In genomic region chr13:26469343-26469742, GRCm38 (mm10) we compare ENCODE assay signal across 18 mouse cellular contexts.
DNase-seq lines count a peak whose midpoint lies in the region; ATAC-seq and TF ChIP-seq lines count a peak whose summit lies in the region.
"Had no signal": no experiment of that assay in that cellular context is flagged by ENCODE, and none has a peak within 500 bp of the region (broad histone marks: within the 10 kb centered on the region; RNA-seq: fewer than 3 reads in every experiment).

No protein-coding gene starts in this region.

- WGBS in kidney, embryonic 14.5 days = 15% methylated on average over 3 of the region's 3 CpGs
- WGBS in kidney, postnatal 0 days = 18% methylated on average over 3 of the region's 3 CpGs

- no peaks in the 10 kb centered on the region for H3K9me3 ChIP-seq in kidney, embryonic 14.5 days (ENCODE audit: control insufficient read depth, low read length)
- H3K9me3 ChIP-seq in kidney, postnatal 0 days (replicated peaks; ENCODE audit: low read length) = no peaks in the 10 kb centered on the region
- H3K9me3 ChIP-seq: embryonic facial prominence, embryonic 13.5 days; forebrain, embryonic 12.5 days; heart, embryonic 12.5 days; hindbrain, embryonic 10.5 days had no signal

- no peak overlapping the region for H3K9ac ChIP-seq in kidney, embryonic 14.5 days (ENCODE audit: low read depth, low read length)
- H3K9ac ChIP-seq in kidney, postnatal 0 days (ENCODE audit: low read depth, low read length) = no peak overlapping the region
- H3K9ac ChIP-seq: embryonic facial prominence, embryonic 13.5 days; forebrain, embryonic 12.5 days; heart, embryonic 12.5 days; hindbrain, embryonic 14.5 days had no signal

- no peak overlapping the region for H3K4me3 ChIP-seq in kidney, embryonic 14.5 days (ENCODE audit: low read length)
- no peak overlapping the region for H3K4me3 ChIP-seq in kidney, postnatal 0 days (replicated peaks; ENCODE audit: low read depth, low read length)
- H3K4me3 ChIP-seq: embryonic facial prominence, embryonic 13.5 days; forebrain, embryonic 12.5 days; heart, embryonic 12.5 days; hindbrain, embryonic 10.5 days had no signal

- H3K27me3 ChIP-seq in kidney, embryonic 14.5 days (ENCODE audit: control insufficient read depth, insufficient read depth, low read length) = no peaks in the 10 kb centered on the region
- H3K27me3 ChIP-seq in kidney, postnatal 0 days (ENCODE audit: insufficient read depth, low read length) = no peaks in the 10 kb centered on the region
- H3K27me3 ChIP-seq: embryonic facial prominence, embryonic 13.5 days; forebrain, embryonic 12.5 days; heart, embryonic 12.5 days had no signal

- no peak overlapping the region for H3K4me2 ChIP-seq in kidney, embryonic 14.5 days (replicated peaks; ENCODE audit: low read depth, low read length)
- no peak overlapping the region for H3K4me2 ChIP-seq in kidney, postnatal 0 days (ENCODE audit: low read length)
- H3K4me2 ChIP-seq: embryonic facial prominence, embryonic 13.5 days; forebrain, embryonic 12.5 days; heart, embryonic 12.5 days; hindbrain, embryonic 14.5 days had no signal

- no peak overlapping the region for H3K27ac ChIP-seq in kidney, embryonic 14.5 days (ENCODE audit: low read depth, low read length)
- no peak overlapping the region for H3K27ac ChIP-seq in kidney, postnatal 0 days
- H3K27ac ChIP-seq: embryonic facial prominence, embryonic 13.5 days; forebrain, embryonic 12.5 days; hindbrain, embryonic 10.5 days; hindbrain, embryonic 14.5 days had no signal

- H3K36me3 ChIP-seq in kidney, embryonic 14.5 days (ENCODE audit: control insufficient read depth, insufficient read depth, low read length) = no peaks in the 10 kb centered on the region
- H3K36me3 ChIP-seq in kidney, postnatal 0 days (ENCODE audit: insufficient read depth, low read length) = no peaks in the 10 kb centered on the region
- H3K36me3 ChIP-seq: embryonic facial prominence, embryonic 13.5 days; forebrain, embryonic 12.5 days; heart, embryonic 12.5 days; hindbrain, embryonic 10.5 days had no signal

- DNase-seq in embryo, embryonic 10.5 days (ENCODE audit: low spot score) = peak; percentile 9
- DNase-seq in embryo, embryonic 9.5 days (ENCODE audit: extremely low spot score) = no peak
- DNase-seq in kidney, postnatal 0 days (ENCODE audit: low spot score) = peak; percentile 31
- peak; percentile 15 for DNase-seq in retina, postnatal 1 day
- DNase-seq in frontal cortex, adult 2 months (ENCODE audit: extremely low spot score in 1 of 2, low spot score in 1 of 2) = no peak
- DNase-seq in thymus, postnatal 4 days = no peak
- DNase-seq: adrenal gland, postnatal 10 days; cerebellum, adult 11-12 months; cerebellum, adult 9-10 months; cerebellum, postnatal 36 days; gastrocnemius, postnatal 14 days had no signal

- no peak for TF ChIP-seq CTCF in kidney, postnatal 0 days (IDR thresholded peaks at IDR 0.05; ENCODE audit: low read depth)

- ATAC-seq in kidney, embryonic 14.5 days (ENCODE audit: low FRiP score, low TSS enrichment) = peak; percentile 64; the same call in 1 of the 2 replicates
- no peak for ATAC-seq in kidney, postnatal 0 days (replicated peaks; ENCODE audit: low FRiP score, low read depth)
- ATAC-seq: forebrain, embryonic 16.5 days had no signal

- no peaks in the 10 kb centered on the region for H3K4me1 ChIP-seq in kidney, embryonic 14.5 days (ENCODE audit: control insufficient read depth, insufficient read depth, low read length)
- H3K4me1 ChIP-seq in kidney, postnatal 0 days (replicated peaks; ENCODE audit: insufficient read depth, low read length) = no peaks in the 10 kb centered on the region
- H3K4me1 ChIP-seq: embryonic facial prominence, embryonic 13.5 days; heart, embryonic 12.5 days; hindbrain, embryonic 10.5 days had no signal

Comparison
In these comparisons a context has a peak if more than half of its experiments do, and no peak if none do; other contexts are left out.
1. DNase-seq: peak in embryo, embryonic 10.5 days (single experiment), kidney, postnatal 0 days (single experiment) and retina, postnatal 1 day (single experiment); none in embryo, embryonic 9.5 days (single experiment), frontal cortex, adult 2 months (0 of 2) and thymus, postnatal 4 days (single experiment).